Mouse (Mus musculus) embryonic facial prominence, embryonic 13.5 days (tissue): Measurements from ENCODE around the gene Spag6l. TPM values are rescaled to one million over a fixed set of nuclear protein-coding genes. Genes with fewer than 3 reads are reported as not detected.

Experiments
- ATAC-seq: fragments of 200-750 bp; cut with Nextera tagmentation; 2 replicates; pipeline ENCODE4 v1.8.0; 2017; ENCODE audit warnings: low read depth; ENCODE audit not compliant: insufficient number of reproducible peaks, insufficient read depth, low FRiP score, low TSS enrichment
- H3K27ac ChIP-seq: fragments of 300-500 bp; sonication (generic); 2 replicates; pipeline ENCODE4 v1.5.1; 2015; ENCODE audit warnings: moderate library complexity, mild to moderate bottlenecking, inconsistent platforms
- H3K27me3 ChIP-seq: fragments of 300-500 bp; sonication (generic); 2 replicates; pipeline ENCODE4 v1.6.1; 2015; ENCODE audit warnings: mild to moderate bottlenecking, inconsistent platforms
- H3K36me3 ChIP-seq: fragments of 300-500 bp; sonication (generic); 2 replicates; pipeline ENCODE4 v1.6.1; 2015; ENCODE audit warnings: mild to moderate bottlenecking, inconsistent platforms
- H3K4me1 ChIP-seq: fragments of 300-500 bp; sonication (generic); 2 replicates; pipeline ENCODE4 v1.6.1; 2015; ENCODE audit warnings: inconsistent platforms
- H3K4me2 ChIP-seq: fragments of 300-500 bp; sonication (generic); 2 replicates; pipeline ENCODE4 v1.6.1; 2015; ENCODE audit warnings: moderate library complexity, mild to moderate bottlenecking, inconsistent platforms
- H3K4me3 ChIP-seq: fragments of 300-500 bp; sonication (generic); 2 replicates; pipeline ENCODE4 v1.5.1; 2015; ENCODE audit warnings: mild to moderate bottlenecking, inconsistent platforms
- H3K9ac ChIP-seq: fragments of 300-500 bp; sonication (generic); 2 replicates; pipeline ENCODE4 v1.6.1; 2015; ENCODE audit warnings: mild to moderate bottlenecking, inconsistent platforms
- H3K9me3 ChIP-seq: fragments of 300-500 bp; sonication (generic); 2 replicates; pipeline ENCODE4 v1.6.1; 2016; ENCODE audit warnings: inconsistent platforms
- WGBS: fragments of 180-500 bp; shearing (Covaris S2); methylation state at CpG from one replicate; pipeline ENCODE4 v1.1.7; 2015; ENCODE audit warnings: mixed read lengths; 5-methylcytosine and 5-hydroxymethylcytosine counted together
- polyA plus RNA-seq: library from polyadenylated mRNA; unstranded; fragments of >200 nt; fragmentation: Nextera tagmentation; extraction: Ambion mirVana; gene quantifications from 2 replicates; pipeline ENCODE4 v1.2.1, GENCODE M21; 2015

The Spag6l gene
- polyA plus RNA-seq, 1 experiment from 2014 or later = 0.60 TPM

- no peak overlapping the region for H3K4me2 ChIP-seq
- no peak overlapping the region for H3K4me3 ChIP-seq
- H3K27me3 ChIP-seq = no peaks in the 10 kb centered on the region
- WGBS = 87% methylated on average over 1 of the region's 1 CpGs
- H3K9ac ChIP-seq = no peak overlapping the region
- no peaks in the 10 kb centered on the region for H3K4me1 ChIP-seq
- ATAC-seq = no peak
- H3K27ac ChIP-seq = no peak overlapping the region
- H3K9me3 ChIP-seq = 0 out of 2 replicates have a peak, but pooled peaks cover 2% of the 10 kb centered on the region
- no peaks in the 10 kb centered on the region for H3K36me3 ChIP-seq
These were observed 26.3 kb upstream of the Spag6l start for GRCm38 (mm10) chr16:16855541-16855940.

DNA sequence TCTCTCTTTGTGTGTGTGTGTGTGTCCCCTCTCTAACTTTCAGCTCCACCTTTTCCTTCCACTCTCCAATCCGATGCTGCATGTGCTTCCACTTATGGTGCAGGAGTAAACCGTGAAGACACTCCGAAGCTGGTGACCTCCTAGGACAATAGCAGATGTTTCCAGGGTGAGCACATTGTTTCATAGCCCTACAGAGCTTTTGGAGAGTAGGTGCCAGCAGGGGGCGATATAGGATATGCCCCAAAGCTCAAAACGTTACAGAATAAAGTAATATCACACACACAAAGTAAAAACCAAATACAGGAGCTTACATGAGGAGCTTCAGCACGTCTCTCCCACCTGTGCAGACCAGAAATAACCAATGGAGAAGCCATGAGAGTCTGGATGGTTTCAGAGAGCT is 25.6 kb upstream of the Spag6l start:
- Histone ChIP-seq H3K27me3 (no peaks in the 10 kb centered on the region), H3K27ac (no peak overlapping the region), H3K4me3 (no peak overlapping the region), H3K9ac (no peak overlapping the region), H3K4me2 (no peak overlapping the region), H3K9me3 (0 out of 2 replicates have a peak, but pooled peaks cover 2% of the 10 kb centered on the region), H3K4me1 (no peaks in the 10 kb centered on the region), H3K36me3 (no peaks in the 10 kb centered on the region)
- no peak for ATAC-seq
- WGBS = 21% methylated on average over 6 of the region's 6 CpGs

DNA sequence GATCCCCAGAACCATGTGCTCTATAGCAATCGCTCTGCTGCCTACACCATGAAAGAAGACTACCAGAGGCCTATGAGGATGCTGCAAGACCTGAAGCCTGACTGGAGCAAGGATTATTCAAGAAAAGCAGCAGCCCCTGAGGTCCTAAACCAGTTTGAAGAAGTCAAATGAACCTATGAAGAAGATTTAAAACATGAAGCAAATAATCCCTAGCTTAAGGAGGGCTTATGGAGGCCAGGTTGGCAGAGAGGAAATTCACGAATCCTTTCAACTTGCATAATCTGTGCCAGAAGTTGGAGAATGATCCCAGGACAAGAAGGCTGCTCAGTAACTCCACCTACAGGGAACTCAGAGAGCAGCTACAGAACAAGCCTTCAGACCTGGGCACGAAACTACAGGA is 23.2 kb upstream of the Spag6l start:
- Histone ChIP-seq H3K4me1 (no peaks in the 10 kb centered on the region), H3K27me3 (no peaks in the 10 kb centered on the region), H3K9me3 (0 out of 2 replicates have a peak, but pooled peaks cover 2% of the 10 kb centered on the region), H3K9ac (no peak overlapping the region), H3K4me3 (no peak overlapping the region), H3K27ac (no peak overlapping the region), H3K4me2 (no peak overlapping the region), H3K36me3 (no peaks in the 10 kb centered on the region)
- WGBS = 84% methylated on average over 3 of the region's 3 CpGs
- ATAC-seq = no peak

DNA sequence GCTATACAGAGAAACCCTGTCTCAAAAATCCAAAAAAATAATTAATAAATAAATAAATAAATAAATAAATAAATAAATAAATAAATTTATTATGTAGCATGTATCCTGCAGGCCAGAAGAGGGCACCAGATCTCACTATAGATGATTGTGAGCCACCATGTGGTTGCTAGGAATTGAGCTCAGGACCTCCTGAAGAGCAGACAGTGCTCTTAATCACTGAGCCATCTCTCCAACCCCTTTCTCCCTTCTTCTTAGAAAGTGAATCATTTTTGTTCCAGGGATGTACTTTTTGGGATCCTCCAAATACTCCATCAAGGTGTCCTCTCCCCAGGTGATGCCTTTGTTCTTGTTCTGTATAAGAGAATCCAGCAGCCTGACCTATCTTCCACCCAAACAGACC is 19.9 kb upstream of the Spag6l start:
- Histone ChIP-seq H3K36me3 (no peaks in the 10 kb centered on the region), H3K27me3 (no peaks in the 10 kb centered on the region), H3K27ac (no peak overlapping the region), H3K9me3 (0 out of 2 replicates have a peak, but pooled peaks cover 2% of the 10 kb centered on the region), H3K4me1 (no peaks in the 10 kb centered on the region), H3K9ac (no peak overlapping the region), H3K4me3 (no peak overlapping the region), H3K4me2 (no peak overlapping the region)
- no peak for ATAC-seq

DNA sequence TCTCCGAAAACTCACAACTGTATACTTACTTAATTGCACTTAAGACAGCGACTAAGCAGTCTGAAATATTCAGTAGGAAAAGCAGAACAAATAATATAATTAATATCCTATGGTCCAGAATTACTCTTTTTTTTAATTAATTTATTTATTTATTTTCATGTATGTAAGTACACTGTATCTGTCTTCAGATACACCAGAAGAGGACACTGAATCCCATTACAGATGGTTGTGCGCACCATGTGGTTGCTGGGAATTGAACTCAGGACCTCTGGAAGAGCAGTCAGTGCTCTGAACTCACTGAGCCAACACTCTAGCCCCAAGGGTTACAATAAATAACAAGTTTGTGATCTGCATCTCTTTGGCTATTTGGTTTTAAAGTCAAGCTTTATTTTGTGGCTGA is 415 bp upstream of the Spag6l start:
- peaks cover 7% of the 10 kb centered on the region; the same call in 1 of the 2 replicates for H3K4me1 ChIP-seq
- H3K36me3 ChIP-seq = no peaks in the 10 kb centered on the region
- H3K4me3 ChIP-seq = no peak overlapping the region
- H3K27ac ChIP-seq = no peak overlapping the region
- peak overlapping the region; percentile 82 for H3K4me2 ChIP-seq
- no peak overlapping the region for H3K9ac ChIP-seq
- H3K27me3 ChIP-seq = no peaks in the 10 kb centered on the region
- ATAC-seq = no peak
- WGBS = 83% methylated on average over 3 of the region's 3 CpGs
- no peaks in the 10 kb centered on the region for H3K9me3 ChIP-seq

DNA sequence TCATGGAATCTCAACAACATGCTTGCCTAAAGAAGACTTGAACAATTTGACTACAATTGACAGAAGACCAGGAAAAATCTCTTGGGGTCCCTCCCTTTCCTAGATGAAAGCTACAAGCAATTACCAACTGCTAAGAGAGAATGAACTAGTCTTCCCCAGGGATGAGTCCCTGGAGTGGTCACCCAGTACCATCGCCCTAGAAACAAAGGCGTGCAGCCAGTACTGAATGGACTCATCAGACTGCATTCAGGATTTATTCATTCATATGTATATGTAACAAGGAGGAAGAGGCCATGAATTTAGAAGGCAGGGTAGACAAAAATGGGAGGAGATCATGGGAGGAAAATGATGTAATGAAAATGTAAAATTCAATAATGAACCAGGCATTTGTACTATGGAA is 3.0 kb downstream of the Spag6l start:
- no peaks in the 10 kb centered on the region for H3K36me3 ChIP-seq
- no peak overlapping the region for H3K4me3 ChIP-seq
- WGBS = 87% methylated on average over 2 of the region's 2 CpGs
- ATAC-seq = no peak
- no peak overlapping the region for H3K27ac ChIP-seq
- H3K9ac ChIP-seq = no peak overlapping the region
- no peaks in the 10 kb centered on the region for H3K27me3 ChIP-seq
- no peaks in the 10 kb centered on the region for H3K9me3 ChIP-seq
- H3K4me2 ChIP-seq = no peak overlapping the region
- H3K4me1 ChIP-seq = peaks cover 7% of the 10 kb centered on the region; the same call in 1 of the 2 replicates

- Histone ChIP-seq H3K27me3 (no peaks in the 10 kb centered on the region), H3K4me3 (no peak overlapping the region), H3K9ac (no peak overlapping the region), H3K4me2 (no peak overlapping the region), H3K27ac (no peak overlapping the region), H3K9me3 (no peaks in the 10 kb centered on the region), H3K36me3 (no peaks in the 10 kb centered on the region), H3K4me1 (peaks cover 7% of the 10 kb centered on the region; the same call in 1 of the 2 replicates)
- 34% methylated on average over 5 of the region's 5 CpGs for WGBS
- ATAC-seq = no peak
These were observed 3.8 kb downstream of the Spag6l start for GRCm38 (mm10) chr16:16825476-16825875.

- Histone ChIP-seq H3K4me3 (no peak overlapping the region), H3K9ac (no peak overlapping the region), H3K4me1 (no peaks in the 10 kb centered on the region), H3K27ac (no peak overlapping the region), H3K9me3 (no peaks in the 10 kb centered on the region), H3K27me3 (no peaks in the 10 kb centered on the region), H3K36me3 (no peaks in the 10 kb centered on the region), H3K4me2 (no peak overlapping the region)
- 76% methylated on average over 2 of the region's 2 CpGs for WGBS
- no peak for ATAC-seq
These were observed 22.9 kb downstream of the Spag6l start for GRCm38 (mm10) chr16:16806325-16806724.

Other genes starting within 250 kb of the Spag6l start
- gene Fgd4, start 228.9 kb downstream of the Spag6l start, polyA plus RNA-seq = 4.6 and 5.1 TPM in 2 replicates
- 0.11 TPM in 1 of 2 replicates, not detected in the other for gene Olfr19, start 153.1 kb downstream of the Spag6l start, polyA plus RNA-seq
- gene Igll1, start 34.5 kb upstream of the Spag6l start, polyA plus RNA-seq = not detected in 2 replicates
- 73.7 and 77.6 TPM in 2 replicates for gene Top3b, start 41.3 kb upstream of the Spag6l start, polyA plus RNA-seq
- gene Vpreb1, start 41.4 kb upstream of the Spag6l start, polyA plus RNA-seq = 3.4 and 4.1 TPM in 2 replicates
- 27.7 and 29.3 TPM in 2 replicates for gene Ppm1f, start 67.0 kb upstream of the Spag6l start, polyA plus RNA-seq
- 136 and 149 TPM in 2 replicates for gene Mapk1, start 153.9 kb upstream of the Spag6l start, polyA plus RNA-seq
- gene Ypel1, start 240.2 kb upstream of the Spag6l start, polyA plus RNA-seq = 56.7 and 66.3 TPM in 2 replicates